Mouse (Mus musculus) megakaryocyte, embryonic 14.5 days (primary cell): ENCODE results near the gene Neto2.

Source experiments
- FLI1 ChIP-seq: IDR thresholded peaks from 2 replicates; pipeline ENCODE4 v1.6.1; 2012; ENCODE audit warnings: low read length, inconsistent platforms, mixed read lengths
- GATA1 ChIP-seq: IDR thresholded peaks from 3 replicates; pipeline ENCODE4 v1.6.1; 2012; ENCODE audit warnings: mixed read lengths, low read length, inconsistent platforms, borderline replicate concordance

- no peak for TF ChIP-seq GATA1
- no peak for TF ChIP-seq FLI1
These were observed 92.9 kb downstream of the Neto2 start for GRCm38 (mm10) chr8:85607804-85608203.
